Mouse (Mus musculus): ENCODE results near the gene 2310034G01Rik.

- no peak for TF ChIP-seq CTCF (IDR thresholded peaks at IDR 0.05; ENCODE audit: extremely low read depth, insufficient read length, insufficient replicate concordance, low read depth, low read length)
- no peak for TF ChIP-seq POLR2A (IDR thresholded peaks at IDR 0.05; ENCODE audit: low read depth, low read length)
Observed at GRCm38 (mm10) chr19:46338942-46339286, 11.2 kb downstream of the 2310034G01Rik start.
